Mouse (Mus musculus) brain, embryonic 14.5 days (tissue): ENCODE results near the gene Nbr1. TPM values are rescaled to one million over a fixed set of nuclear protein-coding genes. Genes with fewer than 3 reads are reported as not detected.
"Not testable (repeated sequence)": the region's sequence is repeated elsewhere in the genome, so short reads cannot be mapped to it uniquely, and the experiment has no call there.

Experiments
- DNase-seq: peaks from one replicate; pipeline ENCODE4 v3.0.0-alpha.2; 2011; ENCODE audit warnings: low read depth
- CTCF ChIP-seq: fragments of 200-500 bp; IDR thresholded peaks from 2 replicates; pipeline ENCODE4 v1.5.1; 2012; ENCODE audit warnings: inconsistent platforms, mild to moderate bottlenecking, moderate library complexity, borderline replicate concordance; ENCODE audit not compliant: insufficient read depth, insufficient read length; ENCODE audit errors: extremely low read depth
- POLR2A ChIP-seq: fragments of 200-500 bp; IDR thresholded peaks from 2 replicates; pipeline ENCODE4 v1.6.1; 2012; ENCODE audit warnings: mild to moderate bottlenecking, inconsistent platforms, borderline replicate concordance; ENCODE audit not compliant: poor library complexity, insufficient read depth, insufficient read length, severe bottlenecking; ENCODE audit errors: extremely low read depth
- polyA plus RNA-seq: library from polyadenylated mRNA; depleted of rRNA; stranded (reverse); fragments of >200 nt; gene quantifications from 2 replicates; pipeline ENCODE4 v1.2.3, GENCODE M21; 2012

Nbr1 gene
- polyA plus RNA-seq, 1 experiment = 119 TPM

- TF ChIP-seq POLR2A = no peak
- no peak for TF ChIP-seq CTCF
- no peak for DNase-seq
Observed at GRCm38 (mm10) chr11:101613596-101613995, 61.6 kb downstream of the Nbr1 start.

GRCm38 (mm10) chr11:101614116-101614515, 62.2 kb downstream of the Nbr1 start:
- peak; percentile 55 for DNase-seq
- TF ChIP-seq CTCF = no peak
- no peak for TF ChIP-seq POLR2A

DNA sequence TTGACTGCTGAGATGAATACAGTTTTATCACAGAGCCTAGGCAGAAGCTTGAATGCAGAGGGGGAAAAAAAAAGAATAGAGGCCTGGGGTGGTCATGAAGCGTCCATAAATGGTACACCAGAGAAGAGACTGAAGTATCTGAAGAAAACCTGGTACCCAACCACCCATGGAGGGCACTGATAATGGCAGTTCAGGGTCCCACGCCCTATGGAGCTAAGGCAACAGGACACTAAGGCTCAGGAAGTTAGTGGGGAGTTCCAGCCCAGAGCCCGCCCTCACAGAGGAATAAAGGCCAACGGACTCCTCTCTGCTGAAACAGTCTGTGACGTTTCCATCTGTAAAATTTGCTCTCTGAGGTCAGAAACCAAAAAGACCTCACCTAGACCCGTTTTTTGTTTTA, 63.4 kb downstream of the Nbr1 start:
- TF ChIP-seq POLR2A = no peak
- no peak for TF ChIP-seq CTCF
- DNase-seq = no peak

GRCm38 (mm10) chr11:101616104-101616503, 64.2 kb downstream of the Nbr1 start:
- TF ChIP-seq CTCF = no peak
- TF ChIP-seq POLR2A = no peak
- DNase-seq = no peak

DNA sequence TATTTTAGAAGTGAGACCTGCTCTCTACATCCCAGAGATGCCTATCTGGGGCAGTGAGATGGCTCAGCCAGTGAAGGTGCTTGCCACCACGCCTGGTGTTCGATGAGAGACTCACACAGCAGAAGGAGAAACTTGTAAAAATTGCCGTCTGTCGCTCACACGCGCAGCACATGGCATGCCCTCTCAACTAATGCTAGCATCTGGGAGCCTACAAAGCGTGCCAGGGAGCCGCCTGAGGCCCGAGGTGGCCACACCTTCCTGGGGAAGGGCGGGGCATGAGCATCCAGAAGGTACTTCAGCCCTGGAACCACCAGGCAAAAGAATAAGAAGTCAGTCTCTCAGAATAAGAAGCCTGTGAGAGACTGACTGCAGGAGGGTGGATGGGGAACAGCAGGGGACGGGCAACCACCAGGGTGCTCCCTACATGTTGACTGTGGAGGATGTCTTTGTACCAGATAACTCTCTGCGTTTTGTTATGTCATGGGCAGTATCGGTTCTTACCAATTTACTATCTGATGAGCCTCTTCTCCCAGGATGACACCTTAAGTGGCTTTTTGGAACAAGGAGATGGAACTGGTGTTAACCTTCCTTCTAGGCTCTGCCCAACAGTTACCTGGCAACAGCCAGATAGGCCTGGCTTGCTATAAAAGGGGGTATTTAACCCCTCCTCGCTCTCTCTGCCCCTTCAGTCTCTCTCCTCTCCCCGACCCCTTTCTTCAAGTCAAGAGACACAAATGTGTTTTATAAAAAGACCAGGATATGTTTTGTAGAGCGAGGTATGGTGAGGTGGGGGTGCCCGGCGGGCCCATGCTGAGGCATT, 65.2 kb downstream of the Nbr1 start:
- no peak for TF ChIP-seq CTCF
- no peak for TF ChIP-seq POLR2A
- peak; percentile 89 for DNase-seq

GRCm38 (mm10) chr11:101617849-101618248, 65.9 kb downstream of the Nbr1 start:
- peak; percentile 96 for DNase-seq
- TF ChIP-seq POLR2A = no peak
- no peak for TF ChIP-seq CTCF

- no peak for TF ChIP-seq POLR2A
- no peak for TF ChIP-seq CTCF
- no peak for DNase-seq
Observed at GRCm38 (mm10) chr11:101618596-101618995, 66.6 kb downstream of the Nbr1 start.

DNA sequence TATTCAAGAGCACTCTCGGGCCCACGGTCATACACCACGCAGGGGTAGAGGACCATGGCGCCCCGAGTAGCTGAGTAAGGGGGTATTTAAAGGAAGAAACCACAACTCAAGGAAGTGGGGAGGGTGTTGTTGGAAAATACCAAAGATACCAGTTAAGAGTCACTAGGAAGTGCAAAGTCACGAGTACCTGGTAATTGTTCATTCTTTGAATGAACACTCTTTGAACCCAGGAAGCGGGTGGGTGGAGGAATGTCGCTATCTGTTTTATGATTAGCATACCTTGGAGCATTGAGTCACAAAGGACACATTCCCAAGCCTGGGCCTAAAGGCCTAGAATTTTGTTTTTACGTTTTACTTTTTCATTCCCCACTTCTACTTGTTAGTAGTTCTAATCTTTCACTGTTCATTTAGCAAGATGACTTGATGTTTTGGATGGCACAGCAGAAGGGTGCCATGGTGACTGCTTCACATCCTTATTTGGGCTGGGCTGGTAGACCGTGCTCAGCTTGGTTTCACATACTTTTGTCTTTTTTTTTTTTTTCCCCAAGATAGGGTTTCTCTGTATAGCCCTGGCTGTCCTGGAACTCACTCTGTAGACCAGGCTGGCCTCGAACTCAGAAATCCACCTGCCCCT, 68.2 kb downstream of the Nbr1 start:
- DNase-seq = not testable (repeated sequence)

DNA sequence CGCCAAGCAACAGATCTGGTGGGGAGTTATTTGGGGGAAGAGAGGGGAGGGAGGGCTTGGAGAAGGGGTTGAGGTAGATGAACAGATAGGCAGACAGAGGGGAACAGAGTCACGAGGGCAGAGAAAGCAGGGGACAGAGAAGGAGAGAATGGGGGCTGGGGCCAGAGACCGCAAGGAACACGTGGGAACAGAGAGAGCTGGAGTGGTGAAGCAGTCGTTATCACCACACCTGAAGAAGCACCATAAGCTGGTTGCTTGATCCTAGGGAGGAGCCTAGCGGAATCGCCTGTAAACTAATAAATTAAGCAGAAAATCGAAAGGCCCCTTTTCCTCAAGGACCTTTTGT, 74.7 kb downstream of the Nbr1 start:
- DNase-seq = no peak

DNA sequence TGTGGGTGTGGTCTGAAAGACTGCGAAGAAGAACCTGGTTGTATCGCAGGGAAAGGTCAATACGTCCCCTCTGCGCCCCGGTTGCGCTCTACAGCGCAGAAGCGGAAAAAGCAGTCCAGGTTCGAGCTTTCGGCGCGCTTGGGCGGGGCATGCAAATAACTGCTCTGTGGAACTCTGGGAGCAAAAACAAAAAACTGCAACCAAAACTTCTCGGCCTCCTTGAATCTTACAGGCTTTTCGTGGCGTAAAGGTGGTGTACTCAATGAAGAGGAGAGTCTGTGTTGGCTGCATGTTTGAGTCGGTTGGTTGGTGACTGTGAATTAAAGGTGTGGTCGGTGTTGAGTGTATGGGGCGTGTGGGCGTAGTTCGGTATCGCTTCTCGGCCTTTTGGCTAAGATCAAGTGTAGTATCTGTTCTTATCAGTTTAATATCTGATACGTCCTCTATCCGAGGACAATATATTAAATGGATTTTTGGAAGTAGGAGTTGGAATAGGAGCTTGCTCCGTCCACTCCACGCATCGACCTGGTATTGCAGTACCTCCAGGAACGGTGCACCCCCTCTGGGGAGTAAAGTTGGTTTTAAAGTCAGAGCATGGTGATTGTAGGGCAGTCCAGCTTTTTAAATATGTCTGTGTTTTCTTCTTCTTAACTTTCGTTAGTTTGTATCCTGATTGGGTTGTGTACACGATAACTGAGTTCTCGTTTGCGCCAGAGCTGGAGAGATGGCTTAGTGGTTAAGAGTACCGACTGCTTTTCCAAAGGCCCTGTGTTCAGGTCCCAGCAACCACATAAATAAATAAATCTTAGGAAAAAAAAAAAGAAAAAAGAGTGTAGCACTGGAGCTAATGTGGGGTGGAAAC, 75.3 kb downstream of the Nbr1 start, which contains the start of gene Rdm1:
TSS of gene Rdm1 (plus strand) at position 201 of the 862 bp plus-strand sequence.
- DNase-seq = peak; percentile 96
- TF ChIP-seq CTCF (no peak), POLR2A (peak; percentile 61; the same call in 1 of the 2 replicates)

More for the DNA sequence above, 74.7 kb downstream of the Nbr1 start:
- no peak for TF ChIP-seq CTCF
- TF ChIP-seq POLR2A = no peak

DNA sequence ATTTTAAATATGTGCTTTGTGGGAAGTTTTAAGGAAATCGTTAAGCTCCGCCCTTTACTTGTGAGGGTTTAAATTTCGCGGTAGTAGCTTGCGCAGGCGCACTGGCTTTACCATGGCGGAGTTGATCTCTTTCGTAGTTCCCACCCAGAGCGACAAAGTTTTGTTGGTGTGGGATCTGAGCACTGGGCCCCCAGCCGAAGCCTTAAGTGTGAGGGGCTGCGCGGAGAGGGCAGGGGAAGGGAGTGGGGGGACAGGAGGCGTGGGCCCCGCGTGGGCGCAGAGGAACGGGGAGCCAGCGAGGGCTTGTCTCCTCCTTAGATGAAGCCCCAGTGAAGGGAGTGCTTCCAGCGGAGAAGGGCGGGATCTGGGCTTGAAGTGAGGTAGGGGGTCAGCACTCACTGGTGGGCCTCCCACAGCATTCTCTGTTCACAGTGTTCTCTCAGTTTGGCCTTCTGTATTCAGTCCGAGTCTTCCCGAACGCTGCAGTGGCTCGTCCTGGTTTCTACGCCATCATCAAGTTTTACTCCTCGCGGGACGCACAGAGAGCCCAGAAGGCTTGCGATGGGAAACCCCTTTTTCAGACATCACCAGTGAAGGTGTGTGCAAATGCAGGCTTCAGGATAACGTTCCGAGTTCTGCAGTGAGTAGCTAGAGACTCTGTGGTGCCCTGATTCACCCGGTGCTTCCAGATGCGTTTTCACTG, 76.1 kb downstream of the Nbr1 start:
- DNase-seq = peak; percentile 97
- TF ChIP-seq POLR2A (no peak), CTCF (no peak)

DNA sequence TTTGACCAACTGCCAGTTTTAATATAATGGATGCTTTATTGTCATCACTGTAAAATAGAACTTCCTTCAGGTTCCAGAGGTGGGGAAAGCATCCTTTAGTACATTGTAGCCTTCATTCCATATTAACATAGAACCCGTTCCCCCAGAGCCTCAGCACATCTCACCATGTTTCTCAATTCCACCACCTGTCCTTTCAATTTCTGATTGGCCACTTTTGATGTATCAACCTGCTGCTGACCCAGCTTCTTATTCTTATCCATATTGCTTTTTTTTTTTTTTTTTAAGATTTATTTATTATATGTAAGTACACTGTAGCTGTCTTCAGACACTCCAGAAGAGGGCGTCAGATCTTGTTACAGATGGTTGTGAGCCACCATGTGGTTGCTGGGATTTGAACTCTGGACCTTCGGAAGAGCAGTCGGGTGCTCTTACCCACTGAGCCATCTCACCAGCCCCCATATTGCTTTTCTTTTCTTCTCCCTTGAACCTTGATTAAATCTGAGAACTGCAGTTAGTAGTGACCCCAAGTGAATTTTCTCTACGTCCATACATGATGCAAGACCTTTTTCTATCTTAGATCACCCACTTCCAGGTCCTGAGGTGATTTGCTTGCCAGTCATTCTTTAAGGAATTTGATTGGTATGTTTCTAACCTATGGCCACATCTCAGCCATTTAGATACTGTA, 76.9 kb downstream of the Nbr1 start:
- DNase-seq = not testable (repeated sequence)
